Mouse (Mus musculus) gastrocnemius, postnatal 36 days (tissue): ENCODE results near the gene Cobll1. TPM values are rescaled to one million over a fixed set of nuclear protein-coding genes. Genes with fewer than 3 reads are reported as not detected.
"Not testable (repeated sequence)": the region's sequence is repeated elsewhere in the genome, so short reads cannot be mapped to it uniquely, and the experiment has no call there.

ENCODE experiments used
- DNase-seq, 2 experiments: peaks; one replicate each; pipeline ENCODE4 v3.0.0; 2022
- intact Hi-C: fragments of 180-260 bp; cut with DNase I; formaldehyde crosslinking; loops from one replicate; pipeline ENCODE4 v1.15.1; 2025
- long read RNA-seq, 2 experiments: library from polyadenylated mRNA; stranded (forward); transcript quantifications; one replicate each; pipeline ENCODE4 v2.0.0; 2021
- total RNA-seq, 2 experiments: library from RNA; stranded (reverse); gene quantifications; 2 replicates each; pipeline ENCODE4 v1.2.3; 2021

The Cobll1 gene
- total RNA-seq: 1 to 10 TPM; 2.9 to 5.0 TPM
- long read RNA-seq, experiment 1: 0 reads
- long read RNA-seq, experiment 2, partial matches to known transcripts: 1 of 1 reads
- long read RNA-seq, experiment 2, other reads (novel, unspliced or antisense): 0 of 1 reads

- DNase-seq: no peak
- intact Hi-C loops: loop anchor here (5.0 kb wide), 1 partner anchor 92 kb away; no protein-coding TSS in a partner anchor
Measured at GRCm38 (mm10) chr2:65238964-65239570, at the start of gene Cobll1. TSS of gene Cobll1 (minus strand) at chr2:65239403.

- intact Hi-C loops: no loop called here
- no peak for DNase-seq
Measured at GRCm38 (mm10) chr2:65288696-65289095, 49.5 kb upstream of the Cobll1 start.

- intact Hi-C loops: no loop called here
- DNase-seq: no peak
Measured at GRCm38 (mm10) chr2:65285380-65285779, 46.2 kb upstream of the Cobll1 start.

GRCm38 (mm10) chr2:65282979-65283378 is 43.8 kb upstream of the Cobll1 start:
- intact Hi-C loops: no loop called here
- DNase-seq: no peak

GRCm38 (mm10) chr2:65279029-65279690 is 40.0 kb upstream of the Cobll1 start:
- intact Hi-C loops: no loop called here
- no peak for DNase-seq

- DNase-seq: no peak
- intact Hi-C loops: no loop called here
Measured at GRCm38 (mm10) chr2:65275443-65276061, 36.3 kb upstream of the Cobll1 start.

- DNase-seq: no peak
- intact Hi-C loops: no loop called here
Measured at GRCm38 (mm10) chr2:65273910-65274309, 34.7 kb upstream of the Cobll1 start.

GRCm38 (mm10) chr2:65268731-65269130 is 29.5 kb upstream of the Cobll1 start:
- intact Hi-C loops: no loop called here
- DNase-seq: no peak

GRCm38 (mm10) chr2:65267834-65268233 is 28.6 kb upstream of the Cobll1 start:
- no peak for DNase-seq
- intact Hi-C loops: no loop called here

- intact Hi-C loops: no loop called here
- DNase-seq: no peak
Measured at GRCm38 (mm10) chr2:65266576-65267299, 27.5 kb upstream of the Cobll1 start.

- no peak for DNase-seq
- intact Hi-C loops: no loop called here
Measured at GRCm38 (mm10) chr2:65262251-65262650, 23.0 kb upstream of the Cobll1 start.

GRCm38 (mm10) chr2:65260828-65261227 is 21.6 kb upstream of the Cobll1 start:
- DNase-seq, intact Hi-C loops: not testable (repeated sequence)

GRCm38 (mm10) chr2:65260400-65260799 is 21.2 kb upstream of the Cobll1 start:
- DNase-seq: no peak
- intact Hi-C loops: no loop called here

GRCm38 (mm10) chr2:65257446-65257845 is 18.2 kb upstream of the Cobll1 start:
- DNase-seq: no peak
- intact Hi-C loops: no loop called here

- intact Hi-C loops: no loop called here
- no peak for DNase-seq
Measured at GRCm38 (mm10) chr2:65256494-65257254, 17.5 kb upstream of the Cobll1 start.

GRCm38 (mm10) chr2:65250589-65251104 is 11.4 kb upstream of the Cobll1 start:
- intact Hi-C loops: no loop called here
- no peak for DNase-seq

- DNase-seq: no peak
- intact Hi-C loops: no loop called here
Measured at GRCm38 (mm10) chr2:65249575-65249974, 10.4 kb upstream of the Cobll1 start.

- intact Hi-C loops: no loop called here
- no peak for DNase-seq
Measured at GRCm38 (mm10) chr2:65240173-65240745, 1.1 kb upstream of the Cobll1 start.

GRCm38 (mm10) chr2:65238171-65238963 is 836 bp downstream of the Cobll1 start:
- intact Hi-C loops: loop anchor here (5.0 kb wide), 1 partner anchor 91 kb away; no protein-coding TSS in a partner anchor
- DNase-seq: peak; percentile 70 to 73
